Mouse (Mus musculus): ENCODE measurements around the gene Cnot6. TPM values are rescaled to one million over a fixed set of nuclear protein-coding genes. Genes with fewer than 3 reads are reported as not detected.

Cnot6 gene
- polyA plus RNA-seq, 1 experiment from 2014 or later: 95.3 TPM

GRCm38 (mm10) chr11:49737625-49738024 is 25.1 kb upstream of the Cnot6 start:
- Histone ChIP-seq H3K36me3 (no peaks in the 10 kb centered on the region), H3K9me3 (no peaks in the 10 kb centered on the region), H3K27ac (no peak overlapping the region), H3K4me1 (replicated peaks) (peaks cover 6% of the 10 kb centered on the region; the same call in 1 of the 2 replicates), H3K27me3 (no peaks in the 10 kb centered on the region), H3K4me3 (replicated peaks) (no peak overlapping the region), H3K9ac (replicated peaks) (no peak overlapping the region), H3K4me2 (no peak overlapping the region)
- no peak for ATAC-seq (ENCODE audit: insufficient number of reproducible peaks, insufficient read depth, low FRiP score, low TSS enrichment, low read depth)
- 61% methylated on average over 1 of the region's 1 CpGs for WGBS

GRCm38 (mm10) chr11:49734771-49735170 is 22.2 kb upstream of the Cnot6 start:
- no peaks in the 10 kb centered on the region; the same call in 1 of the 2 replicates for H3K4me1 ChIP-seq (replicated peaks)
- H3K9me3 ChIP-seq: no peaks in the 10 kb centered on the region
- H3K27me3 ChIP-seq: no peaks in the 10 kb centered on the region
- no peak for ATAC-seq (ENCODE audit: insufficient number of reproducible peaks, insufficient read depth, low FRiP score, low TSS enrichment, low read depth)
- no peaks in the 10 kb centered on the region for H3K36me3 ChIP-seq
- WGBS: 84% methylated on average over 11 of the region's 11 CpGs
- no peak overlapping the region for H3K9ac ChIP-seq (replicated peaks)
- no peak overlapping the region for H3K4me3 ChIP-seq (replicated peaks)
- H3K27ac ChIP-seq: no peak overlapping the region
- H3K4me2 ChIP-seq: no peak overlapping the region

GRCm38 (mm10) chr11:49730275-49730948 is 17.9 kb upstream of the Cnot6 start:
- no peak for ATAC-seq (ENCODE audit: insufficient number of reproducible peaks, insufficient read depth, low FRiP score, low TSS enrichment, low read depth)
- H3K27ac ChIP-seq: no peak overlapping the region
- 86% methylated on average over 5 of the region's 5 CpGs for WGBS
- no peaks in the 10 kb centered on the region for H3K36me3 ChIP-seq
- H3K4me2 ChIP-seq: no peak overlapping the region
- no peak overlapping the region for H3K4me3 ChIP-seq (replicated peaks)
- H3K4me1 ChIP-seq (replicated peaks): no peaks in the 10 kb centered on the region
- no peak overlapping the region for H3K9ac ChIP-seq (replicated peaks)
- no peaks in the 10 kb centered on the region for H3K9me3 ChIP-seq
- H3K27me3 ChIP-seq: no peaks in the 10 kb centered on the region

DNA sequence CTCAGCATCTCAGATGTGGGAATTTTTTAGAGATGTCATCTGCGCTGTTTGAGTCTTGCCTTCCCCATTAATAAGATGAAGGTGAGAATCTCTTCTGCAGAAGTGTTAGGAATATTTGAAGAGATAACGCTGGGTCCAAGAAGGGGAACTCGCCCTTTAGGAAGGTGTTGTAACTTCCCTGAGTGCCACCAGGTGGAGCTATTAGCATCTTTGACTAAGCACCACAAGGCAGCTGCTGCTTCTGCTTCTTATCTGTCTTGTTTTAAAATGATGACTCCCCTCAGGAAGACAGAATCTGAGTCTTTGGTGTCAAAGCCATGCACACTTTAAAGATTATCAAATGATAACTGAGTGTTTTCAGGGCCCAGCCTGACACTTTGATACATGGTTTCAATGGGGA is 15.4 kb upstream of the Cnot6 start:
- no peak overlapping the region for H3K4me2 ChIP-seq
- no peaks in the 10 kb centered on the region for H3K4me1 ChIP-seq (replicated peaks)
- H3K27ac ChIP-seq: no peak overlapping the region
- H3K4me3 ChIP-seq (replicated peaks): no peak overlapping the region
- H3K9me3 ChIP-seq: no peaks in the 10 kb centered on the region
- no peaks in the 10 kb centered on the region for H3K27me3 ChIP-seq
- H3K36me3 ChIP-seq: no peaks in the 10 kb centered on the region
- no peak overlapping the region for H3K9ac ChIP-seq (replicated peaks)
- ATAC-seq (ENCODE audit: insufficient number of reproducible peaks, insufficient read depth, low FRiP score, low TSS enrichment, low read depth): no peak
- 11% methylated on average over 3 of the region's 3 CpGs for WGBS

- no peak overlapping the region for H3K27ac ChIP-seq
- H3K36me3 ChIP-seq: no peaks in the 10 kb centered on the region
- no peak overlapping the region for H3K4me3 ChIP-seq (replicated peaks)
- H3K4me2 ChIP-seq: no peak overlapping the region
- H3K4me1 ChIP-seq (replicated peaks): no peaks in the 10 kb centered on the region
- no peak for ATAC-seq (ENCODE audit: insufficient number of reproducible peaks, insufficient read depth, low FRiP score, low TSS enrichment, low read depth)
- no peaks in the 10 kb centered on the region for H3K27me3 ChIP-seq
- no peak overlapping the region for H3K9ac ChIP-seq (replicated peaks)
- 75% methylated on average over 8 of the region's 8 CpGs for WGBS
- no peaks in the 10 kb centered on the region for H3K9me3 ChIP-seq
Measured at GRCm38 (mm10) chr11:49726800-49727199, 14.3 kb upstream of the Cnot6 start.

DNA sequence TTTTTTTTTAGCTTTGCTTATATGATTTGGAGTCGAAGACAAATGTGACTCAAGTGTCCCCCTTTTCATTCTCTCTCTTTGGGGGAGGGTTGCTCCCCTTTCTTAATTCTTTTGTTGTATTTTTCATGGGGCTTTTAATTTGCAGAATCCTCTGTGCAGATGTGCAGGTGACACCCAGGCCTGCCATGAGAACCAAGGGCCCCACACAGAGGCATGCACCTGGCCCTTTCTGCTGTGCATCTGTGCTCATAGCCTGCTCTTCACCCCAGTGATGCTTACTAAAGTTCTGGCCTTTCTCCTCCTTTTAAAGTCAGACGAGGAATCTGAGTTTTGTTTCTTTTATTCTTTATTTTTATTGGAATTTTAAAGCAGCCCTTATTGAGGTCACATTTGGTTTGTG is 12.2 kb upstream of the Cnot6 start:
- Histone ChIP-seq H3K27ac (no peak overlapping the region), H3K9ac (replicated peaks) (no peak overlapping the region), H3K9me3 (no peaks in the 10 kb centered on the region), H3K4me2 (no peak overlapping the region), H3K27me3 (no peaks in the 10 kb centered on the region), H3K4me3 (replicated peaks) (no peak overlapping the region), H3K4me1 (replicated peaks) (no peaks in the 10 kb centered on the region), H3K36me3 (no peaks in the 10 kb centered on the region; the same call in 1 of the 2 replicates)
- no peak for ATAC-seq (ENCODE audit: insufficient number of reproducible peaks, insufficient read depth, low FRiP score, low TSS enrichment, low read depth)
- WGBS: 67% methylated on average over 2 of the region's 2 CpGs

- Histone ChIP-seq H3K36me3 (no peaks in the 10 kb centered on the region; the same call in 1 of the 2 replicates), H3K27ac (no peak overlapping the region), H3K27me3 (no peaks in the 10 kb centered on the region), H3K4me3 (replicated peaks) (no peak overlapping the region), H3K4me1 (replicated peaks) (no peaks in the 10 kb centered on the region), H3K4me2 (no peak overlapping the region), H3K9me3 (no peaks in the 10 kb centered on the region), H3K9ac (replicated peaks) (no peak overlapping the region)
- 81% methylated on average over 2 of the region's 2 CpGs for WGBS
- no peak for ATAC-seq (ENCODE audit: insufficient number of reproducible peaks, insufficient read depth, low FRiP score, low TSS enrichment, low read depth)
Measured at GRCm38 (mm10) chr11:49723281-49723680, 10.8 kb upstream of the Cnot6 start.

DNA sequence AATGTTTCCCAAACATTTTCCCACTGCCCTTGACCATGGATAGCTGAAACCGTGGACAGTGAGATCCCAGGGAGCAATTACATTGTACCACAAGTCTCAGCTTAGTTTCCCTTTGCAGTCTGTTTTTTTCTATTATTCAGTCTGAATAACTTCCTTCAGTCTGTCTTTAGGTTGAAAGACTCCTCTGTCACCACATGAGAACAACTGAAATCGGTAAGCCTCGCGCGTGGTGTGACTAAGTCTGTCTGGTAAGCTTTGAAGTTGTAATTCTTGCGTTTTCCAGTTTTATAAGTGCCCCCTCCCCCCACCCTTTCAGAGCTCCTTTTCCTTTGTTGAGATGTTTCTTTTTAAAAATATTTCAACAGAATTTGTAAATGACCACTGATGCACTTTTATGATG is 10.2 kb upstream of the Cnot6 start:
- ATAC-seq (ENCODE audit: insufficient number of reproducible peaks, insufficient read depth, low FRiP score, low TSS enrichment, low read depth): no peak
- 80% methylated on average over 6 of the region's 6 CpGs for WGBS
- Histone ChIP-seq H3K4me3 (replicated peaks) (no peak overlapping the region), H3K27me3 (no peaks in the 10 kb centered on the region), H3K4me2 (no peak overlapping the region), H3K9me3 (no peaks in the 10 kb centered on the region), H3K27ac (no peak overlapping the region), H3K36me3 (no peaks in the 10 kb centered on the region; the same call in 1 of the 2 replicates), H3K4me1 (replicated peaks) (no peaks in the 10 kb centered on the region), H3K9ac (replicated peaks) (no peak overlapping the region)

DNA sequence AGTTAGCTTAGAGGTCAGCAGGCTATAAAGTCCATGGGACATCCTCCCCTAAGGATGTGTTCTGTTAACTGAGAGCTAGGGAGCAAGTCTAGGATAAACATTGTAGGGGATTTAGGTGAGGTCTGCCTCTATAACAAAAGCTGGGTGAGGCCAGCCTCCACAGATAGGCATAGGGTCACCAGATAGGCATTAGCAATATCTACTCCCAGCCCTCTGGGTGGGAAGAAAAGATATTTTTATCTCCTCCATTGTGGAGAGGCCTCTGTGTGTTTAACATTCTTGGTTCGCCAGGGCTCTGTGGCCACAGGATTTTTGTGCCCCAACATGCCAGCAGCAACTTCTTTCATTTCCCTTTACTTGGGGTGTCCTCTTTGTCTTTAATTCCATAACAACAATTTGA is 8.8 kb upstream of the Cnot6 start:
- Histone ChIP-seq H3K27me3 (no peaks in the 10 kb centered on the region), H3K9me3 (no peaks in the 10 kb centered on the region), H3K9ac (replicated peaks) (no peak overlapping the region), H3K36me3 (no peaks in the 10 kb centered on the region; the same call in 1 of the 2 replicates), H3K27ac (no peak overlapping the region), H3K4me1 (replicated peaks) (no peaks in the 10 kb centered on the region), H3K4me2 (no peak overlapping the region), H3K4me3 (replicated peaks) (no peak overlapping the region)
- WGBS: 96% methylated on average over 1 of the region's 1 CpGs
- no peak for ATAC-seq (ENCODE audit: insufficient number of reproducible peaks, insufficient read depth, low FRiP score, low TSS enrichment, low read depth)

DNA sequence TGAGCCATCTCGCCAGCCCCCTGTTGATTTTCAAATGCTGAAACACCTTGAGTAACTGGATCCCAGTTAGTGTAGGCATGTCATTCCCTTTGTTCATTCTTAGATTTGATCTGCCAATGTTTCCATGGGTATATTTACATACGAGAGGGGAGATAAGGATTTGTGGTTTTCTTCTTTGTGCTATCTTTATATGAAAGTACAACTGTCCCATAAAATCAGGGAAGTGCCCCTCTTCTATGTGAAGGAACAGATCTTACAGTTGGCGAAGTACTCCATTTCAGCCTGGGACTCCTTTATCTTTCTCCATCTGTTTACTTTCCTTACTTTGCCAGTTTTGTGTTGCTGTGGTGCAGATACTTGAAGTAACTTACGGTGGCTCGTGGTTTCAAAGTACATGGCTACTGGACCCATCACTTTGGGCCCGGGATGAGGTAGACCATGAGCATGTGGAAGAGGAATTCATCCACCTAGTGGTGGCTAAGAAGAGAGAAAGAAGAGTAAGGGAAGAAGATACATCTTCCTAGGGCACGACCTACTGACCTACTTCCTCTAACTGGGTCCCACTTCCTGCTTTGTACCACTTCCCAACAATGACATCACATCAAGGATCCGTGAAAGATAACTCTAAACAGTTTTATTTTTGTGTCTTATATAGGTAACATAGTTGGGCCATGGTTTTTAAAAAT is 7.1 kb upstream of the Cnot6 start:
- H3K27ac ChIP-seq: no peak overlapping the region
- no peak overlapping the region for H3K4me3 ChIP-seq (replicated peaks)
- H3K36me3 ChIP-seq: no peaks in the 10 kb centered on the region; the same call in 1 of the 2 replicates
- no peak overlapping the region for H3K9ac ChIP-seq (replicated peaks)
- H3K27me3 ChIP-seq: no peaks in the 10 kb centered on the region
- H3K4me1 ChIP-seq (replicated peaks): no peaks in the 10 kb centered on the region
- 92% methylated on average over 8 of the region's 8 CpGs for WGBS
- H3K9me3 ChIP-seq: no peaks in the 10 kb centered on the region
- H3K4me2 ChIP-seq: no peak overlapping the region
- no peak for ATAC-seq (ENCODE audit: insufficient number of reproducible peaks, insufficient read depth, low FRiP score, low TSS enrichment, low read depth)

DNA sequence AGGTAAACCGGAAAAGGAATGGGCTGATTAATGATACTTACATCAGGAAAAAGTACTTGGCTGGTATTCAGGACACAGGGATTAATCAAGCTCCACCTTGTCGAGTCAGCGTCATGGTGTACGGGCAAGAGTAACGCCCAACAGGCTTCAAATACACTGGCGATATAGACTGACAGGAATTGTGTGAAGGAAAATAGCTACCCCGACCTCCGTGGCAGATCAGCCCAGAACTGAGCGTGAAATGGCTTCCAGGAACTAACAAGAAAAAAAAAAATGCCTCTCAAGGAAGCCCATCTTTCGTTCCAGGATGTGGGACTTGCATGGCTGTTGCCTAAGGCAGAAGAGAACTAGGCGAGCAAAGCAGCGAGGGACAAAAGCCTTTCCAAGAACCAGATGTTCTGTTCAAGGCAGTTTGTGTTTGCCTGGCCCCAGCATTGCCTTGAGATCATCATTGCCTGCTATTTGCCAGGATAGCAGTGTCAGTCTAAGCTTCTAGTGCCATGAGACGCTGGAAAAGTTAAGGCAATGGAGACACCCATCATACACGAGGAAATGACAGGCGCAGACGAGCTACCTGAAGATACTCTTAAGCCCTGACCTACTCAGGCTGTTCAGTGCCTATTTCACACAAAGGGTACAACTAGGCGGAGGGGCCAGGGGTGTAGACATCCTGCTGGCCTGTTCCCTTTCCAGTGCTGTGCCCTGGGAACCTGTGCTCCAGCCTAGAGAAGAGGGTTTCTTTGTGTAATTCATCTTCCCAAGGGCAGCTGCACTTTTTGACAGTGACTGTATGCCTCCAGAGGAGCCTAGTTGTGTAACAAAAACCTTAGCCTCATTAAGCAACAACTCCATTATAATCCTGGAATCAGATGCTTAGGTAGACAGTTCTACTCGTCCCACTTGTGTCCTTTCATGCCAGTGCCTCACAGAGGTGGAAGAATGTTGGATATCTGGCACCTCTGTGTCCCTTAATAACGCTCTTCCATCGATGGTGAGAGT is 1.1 kb upstream of the Cnot6 start:
- Histone ChIP-seq H3K9me3 (no peaks in the 10 kb centered on the region), H3K4me3 (replicated peaks) (peak overlapping the region; percentile 96), H3K27ac (peak overlapping the region; percentile 97), H3K4me2 (peak overlapping the region; percentile 76), H3K27me3 (no peaks in the 10 kb centered on the region), H3K9ac (replicated peaks) (peak overlapping the region; percentile 57), H3K36me3 (peaks cover 6% of the 10 kb centered on the region; the same call in 1 of the 2 replicates), H3K4me1 (replicated peaks) (peaks cover 20% of the 10 kb centered on the region; the same call in 1 of the 2 replicates)
- 34% methylated on average over 20 of the region's 20 CpGs for WGBS
- ATAC-seq (ENCODE audit: insufficient number of reproducible peaks, insufficient read depth, low FRiP score, low TSS enrichment, low read depth): no peak
